Mouse (Mus musculus) megakaryocyte, embryonic 14.5 days (primary cell): Measurements from ENCODE around the gene Anks1b. TPM values are rescaled to one million over a fixed set of nuclear protein-coding genes. Genes with fewer than 3 reads are reported as not detected.
"Not testable (repeated sequence)": the region's sequence is repeated elsewhere in the genome, so short reads cannot be mapped to it uniquely, and the experiment has no call there.

Experiments
- H3K27me3 ChIP-seq: replicated peaks from 2 replicates; pipeline ENCODE3; 2012; ENCODE audit warnings: inconsistent platforms
- H3K36me3 ChIP-seq: replicated peaks from 2 replicates; pipeline ENCODE3; 2012; ENCODE audit warnings: low read length, inconsistent platforms, mixed read lengths
- H3K4me1 ChIP-seq: 2 replicates; pipeline ENCODE4 v1.6.1; 2012; ENCODE audit warnings: inconsistent platforms
- H3K4me3 ChIP-seq: replicated peaks from 2 replicates; pipeline ENCODE3; 2012; ENCODE audit warnings: moderate library complexity, mild to moderate bottlenecking, inconsistent platforms
- H3K9me3 ChIP-seq: 2 replicates; pipeline ENCODE4 v1.6.1; 2012; ENCODE audit warnings: inconsistent platforms
- FLI1 ChIP-seq: IDR thresholded peaks from 2 replicates; pipeline ENCODE4 v1.6.1; 2012; ENCODE audit warnings: low read length, inconsistent platforms, mixed read lengths
- GATA1 ChIP-seq: IDR thresholded peaks from 3 replicates; pipeline ENCODE4 v1.6.1; 2012; ENCODE audit warnings: mixed read lengths, low read length, inconsistent platforms, borderline replicate concordance
- polyA plus RNA-seq: library from polyadenylated mRNA; stranded (reverse); fragments of >175 nt; gene quantifications from 2 replicates; pipeline ENCODE4 v1.2.3, GENCODE M21; 2012; ENCODE audit warnings: low replicate concordance; ENCODE audit not compliant: insufficient read depth

Anks1b gene
- polyA plus RNA-seq, 1 experiment = not detected

DNA sequence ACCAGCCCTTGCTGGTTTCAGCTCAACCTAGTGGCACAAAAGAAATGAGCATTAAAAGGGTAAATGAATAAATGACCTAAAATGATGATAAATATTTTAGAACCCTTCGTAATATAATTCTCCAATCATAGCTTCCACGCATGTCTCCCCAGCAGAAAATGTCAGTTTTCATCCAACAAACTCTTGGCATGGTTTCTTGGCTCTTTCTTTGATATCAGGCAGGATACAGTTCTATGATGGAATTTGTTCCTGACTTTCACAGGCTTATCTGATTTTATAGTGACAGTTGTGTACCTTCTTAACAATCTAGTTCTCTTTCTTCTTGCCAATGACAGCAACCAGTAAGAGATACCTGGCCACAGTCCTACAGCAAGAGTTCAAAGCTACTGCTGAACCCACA lies 743.3 kb downstream of the Anks1b start:
- Histone ChIP-seq H3K4me1 (no peaks in the 10 kb centered on the region), H3K27me3 (no peaks in the 10 kb centered on the region), H3K4me3 (no peak overlapping the region), H3K36me3 (no peaks in the 10 kb centered on the region), H3K9me3 (0 out of 2 replicates have a peak, but pooled peaks cover under 1% of the 10 kb centered on the region)
- TF ChIP-seq FLI1 (no peak), GATA1 (no peak)

DNA sequence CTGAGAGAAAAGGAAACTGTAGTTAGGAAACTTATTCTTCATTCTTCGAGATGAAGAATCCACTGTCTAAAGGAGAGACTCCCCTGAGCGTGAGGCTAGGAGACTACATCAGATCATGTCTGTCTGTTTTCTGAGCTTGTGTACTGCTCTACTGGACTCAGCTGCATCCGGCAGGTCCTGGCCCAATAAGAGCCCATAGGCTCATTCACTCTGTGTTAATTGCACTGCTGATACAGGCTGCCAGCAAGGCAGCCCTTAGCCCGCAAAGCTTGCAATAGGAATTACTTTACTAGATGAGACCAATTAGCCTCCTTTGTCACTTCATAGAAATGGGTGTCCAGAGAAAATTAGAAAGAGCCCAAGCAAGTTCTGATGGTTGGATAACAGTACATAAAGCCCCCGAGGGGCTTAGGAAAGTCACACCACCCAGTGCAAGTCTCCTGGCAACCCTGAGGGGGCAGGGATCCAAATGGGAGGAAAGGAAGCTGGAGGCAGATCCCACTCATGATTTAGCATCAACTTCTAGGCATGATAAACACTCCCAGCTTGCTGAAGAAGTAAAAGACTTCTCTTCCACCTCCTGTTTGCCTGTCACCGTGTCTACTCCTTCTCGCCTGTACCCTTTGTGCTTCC lies 744.5 kb downstream of the Anks1b start:
- Histone ChIP-seq H3K27me3 (no peaks in the 10 kb centered on the region), H3K36me3 (no peaks in the 10 kb centered on the region), H3K4me3 (no peak overlapping the region), H3K9me3 (no peaks in the 10 kb centered on the region), H3K4me1 (no peaks in the 10 kb centered on the region)
- TF ChIP-seq GATA1 = no peak

DNA sequence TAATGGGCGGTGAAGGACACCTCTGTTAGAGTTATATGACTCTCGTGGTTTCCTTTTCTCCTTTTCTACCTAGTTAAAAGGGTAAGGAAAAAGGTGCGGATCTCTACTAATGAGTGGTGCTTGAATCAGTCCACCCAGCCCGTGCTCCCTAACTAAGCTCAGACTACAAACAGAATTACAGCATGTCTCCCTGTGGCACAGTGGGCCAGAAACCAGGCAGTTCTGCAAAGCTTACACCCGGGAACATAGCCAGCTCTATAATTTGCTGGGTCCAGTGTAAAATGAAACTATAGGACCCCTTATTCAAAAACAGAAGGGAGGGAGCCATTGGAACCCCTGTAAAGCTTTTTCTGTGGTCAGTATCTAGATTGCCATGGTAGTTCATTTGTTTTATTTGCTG lies 754.2 kb downstream of the Anks1b start:
- TF ChIP-seq GATA1 (no peak), FLI1 (no peak)
- H3K4me3 ChIP-seq = no peak overlapping the region
- no peaks in the 10 kb centered on the region for H3K36me3 ChIP-seq
- H3K9me3 ChIP-seq = 0 out of 2 replicates have a peak, but pooled peaks cover 8% of the 10 kb centered on the region
- H3K27me3 ChIP-seq = no peaks in the 10 kb centered on the region
- H3K4me1 ChIP-seq = no peaks in the 10 kb centered on the region

DNA sequence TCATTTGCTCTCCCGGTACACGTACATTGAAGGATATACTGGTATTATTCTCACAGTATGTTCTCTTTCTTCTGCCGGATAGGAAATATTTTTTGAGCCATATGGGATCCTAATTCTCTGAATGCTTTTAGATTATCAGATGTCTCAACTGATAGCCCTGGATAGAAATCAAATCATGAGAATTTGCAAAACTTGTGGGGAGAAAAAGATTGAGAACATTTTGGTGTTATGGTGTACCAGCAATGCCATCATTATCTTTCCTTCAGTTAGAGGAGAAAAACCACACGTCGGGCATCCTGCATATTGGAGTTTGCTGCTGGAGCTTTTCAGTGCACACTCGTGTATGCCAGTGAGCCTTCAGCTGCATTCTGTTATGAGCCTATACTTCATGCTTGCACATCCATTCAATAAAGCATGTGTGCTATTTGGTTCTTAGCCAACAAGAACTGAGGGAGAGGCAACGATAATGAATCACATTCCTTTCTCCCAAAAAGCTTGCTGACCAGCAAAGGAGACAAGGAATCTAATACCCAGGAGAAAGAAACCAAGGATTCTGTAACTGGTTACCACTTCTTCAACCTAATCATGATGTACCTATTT lies 756.9 kb downstream of the Anks1b start:
- no peaks in the 10 kb centered on the region for H3K36me3 ChIP-seq
- 0 out of 2 replicates have a peak, but pooled peaks cover 8% of the 10 kb centered on the region for H3K9me3 ChIP-seq
- H3K4me1 ChIP-seq = no peaks in the 10 kb centered on the region
- TF ChIP-seq FLI1 (no peak), GATA1 (no peak)
- no peaks in the 10 kb centered on the region for H3K27me3 ChIP-seq
- H3K4me3 ChIP-seq = no peak overlapping the region

DNA sequence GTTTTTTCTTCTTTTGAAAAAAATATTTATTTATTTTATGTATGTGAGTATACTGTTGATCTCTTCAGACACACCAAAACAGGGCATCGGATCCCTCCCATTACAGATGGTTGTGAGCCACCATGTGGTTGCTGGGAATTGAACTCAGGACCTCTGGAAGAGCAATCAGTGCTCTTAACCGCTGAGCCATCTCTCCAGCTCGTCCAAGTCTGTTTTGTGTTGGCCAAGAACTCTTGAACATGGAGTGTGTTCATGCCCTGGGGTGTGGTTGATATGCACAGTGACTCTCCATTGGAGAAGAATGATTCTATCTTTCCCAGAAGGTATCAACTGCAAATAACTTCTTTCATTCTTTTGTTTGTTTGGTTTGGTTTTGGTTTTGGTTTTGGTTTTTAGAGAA lies 757.5 kb downstream of the Anks1b start:
- H3K4me1 ChIP-seq, H3K9me3 ChIP-seq, H3K27me3 ChIP-seq, H3K36me3 ChIP-seq, H3K4me3 ChIP-seq: not testable (repeated sequence)

DNA sequence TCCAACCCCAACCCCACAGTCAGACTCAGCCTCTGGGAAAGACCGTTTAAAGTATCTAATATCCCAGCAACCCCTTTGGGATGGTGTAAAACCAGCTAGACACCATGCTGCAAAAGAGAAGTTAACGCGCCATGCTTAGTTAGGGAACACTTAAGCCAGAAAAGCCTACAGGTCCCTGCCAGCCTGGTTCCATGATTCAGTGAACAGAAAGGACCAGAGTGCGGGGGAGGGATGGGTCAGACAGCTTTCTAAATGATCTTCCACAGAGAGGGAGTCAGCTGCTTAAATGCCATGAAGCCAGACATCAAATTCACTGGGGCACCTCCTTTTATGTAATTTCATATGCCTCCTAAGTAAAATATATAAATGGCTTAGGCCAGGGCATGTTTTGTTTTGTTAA lies 764.0 kb downstream of the Anks1b start:
- no peaks in the 10 kb centered on the region for H3K36me3 ChIP-seq
- no peak overlapping the region for H3K4me3 ChIP-seq
- H3K4me1 ChIP-seq = no peaks in the 10 kb centered on the region
- H3K9me3 ChIP-seq = peaks cover 14% of the 10 kb centered on the region
- no peak for TF ChIP-seq FLI1
- no peak for TF ChIP-seq GATA1
- H3K27me3 ChIP-seq = no peaks in the 10 kb centered on the region

DNA sequence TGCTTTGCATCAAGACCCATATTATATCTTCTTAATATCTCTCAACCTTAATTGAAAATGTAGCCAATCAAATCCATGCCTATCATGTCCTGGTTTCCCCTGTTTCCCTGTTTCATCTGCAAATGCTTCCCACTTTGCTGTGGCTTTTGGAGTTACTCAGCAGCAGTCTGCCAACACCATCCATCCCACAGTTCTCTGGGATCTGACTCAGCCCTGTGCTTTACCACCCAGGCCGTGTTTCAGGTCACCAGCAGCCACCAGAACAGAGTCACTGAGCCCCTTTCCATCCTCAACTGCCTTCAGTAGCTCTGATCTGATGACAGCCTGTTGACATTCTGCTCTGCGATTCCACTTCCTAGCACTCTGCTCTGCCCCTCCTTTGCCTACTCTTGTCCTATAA lies 776.4 kb downstream of the Anks1b start:
- no peaks in the 10 kb centered on the region for H3K27me3 ChIP-seq
- no peak overlapping the region for H3K4me3 ChIP-seq
- H3K9me3 ChIP-seq = peaks cover 15% of the 10 kb centered on the region
- TF ChIP-seq GATA1 = no peak
- no peak for TF ChIP-seq FLI1
- H3K4me1 ChIP-seq = no peaks in the 10 kb centered on the region
- no peaks in the 10 kb centered on the region for H3K36me3 ChIP-seq

DNA sequence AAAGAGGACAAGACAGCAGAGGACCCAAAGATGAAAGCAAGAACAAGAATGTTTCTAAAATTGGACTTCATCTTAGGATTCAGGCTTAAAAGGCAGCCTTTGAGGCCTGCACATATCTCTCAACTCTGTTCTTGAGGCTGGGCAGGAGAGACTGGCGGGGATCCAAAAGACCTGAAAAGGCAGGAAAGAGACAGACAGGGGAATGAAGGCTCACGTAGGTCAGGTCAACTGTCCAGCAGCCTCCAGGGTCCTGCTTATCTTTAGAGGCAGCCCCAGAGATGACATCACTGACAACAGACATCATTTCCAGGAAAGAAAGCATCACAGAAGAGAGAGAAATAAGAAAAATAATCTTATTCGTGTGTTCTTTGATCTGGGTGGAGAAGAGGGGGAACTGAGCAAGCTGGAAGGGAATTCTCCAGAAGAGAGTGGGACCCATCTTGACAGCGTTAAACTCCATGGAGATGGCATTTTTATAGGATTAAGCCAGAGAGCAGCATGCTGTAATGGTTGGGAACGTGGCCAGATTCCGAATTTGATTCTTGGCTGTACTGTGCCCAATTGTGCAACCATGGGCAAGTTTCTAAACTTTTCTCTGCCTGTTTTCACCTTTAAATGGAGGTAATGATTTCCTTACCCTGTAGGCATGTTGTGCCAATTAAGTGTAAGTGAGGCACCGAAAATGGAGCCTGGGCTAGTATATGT lies 784.3 kb downstream of the Anks1b start:
- TF ChIP-seq FLI1 (no peak), GATA1 (no peak)
- no peaks in the 10 kb centered on the region for H3K4me1 ChIP-seq
- H3K9me3 ChIP-seq = peaks cover 7% of the 10 kb centered on the region; the same call in 1 of the 2 replicates
- H3K36me3 ChIP-seq = no peaks in the 10 kb centered on the region
- H3K27me3 ChIP-seq = no peaks in the 10 kb centered on the region
- H3K4me3 ChIP-seq = no peak overlapping the region

DNA sequence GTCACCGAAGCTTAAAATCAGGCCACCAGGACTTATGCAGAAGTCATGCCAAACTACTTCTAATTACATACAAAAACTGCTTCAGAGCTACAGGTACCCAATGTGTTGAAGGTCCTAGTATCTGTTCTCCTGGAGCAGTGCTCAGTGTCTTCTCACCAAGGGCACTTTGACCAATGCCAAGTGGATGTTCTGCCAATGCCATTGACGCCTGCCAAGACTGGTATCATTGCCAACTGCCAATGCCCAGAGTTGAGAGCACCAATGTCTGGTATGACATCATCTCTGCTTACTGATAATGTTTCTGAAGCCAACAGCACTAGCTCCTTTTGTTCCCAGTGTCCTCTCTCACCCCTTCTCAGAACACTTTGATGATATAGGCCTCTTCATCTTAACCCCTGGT lies 793.4 kb downstream of the Anks1b start:
- Histone ChIP-seq H3K27me3 (no peaks in the 10 kb centered on the region), H3K4me3 (no peak overlapping the region), H3K4me1 (no peaks in the 10 kb centered on the region), H3K36me3 (no peaks in the 10 kb centered on the region), H3K9me3 (no peaks in the 10 kb centered on the region)
- no peak for TF ChIP-seq FLI1
- TF ChIP-seq GATA1 = no peak

DNA sequence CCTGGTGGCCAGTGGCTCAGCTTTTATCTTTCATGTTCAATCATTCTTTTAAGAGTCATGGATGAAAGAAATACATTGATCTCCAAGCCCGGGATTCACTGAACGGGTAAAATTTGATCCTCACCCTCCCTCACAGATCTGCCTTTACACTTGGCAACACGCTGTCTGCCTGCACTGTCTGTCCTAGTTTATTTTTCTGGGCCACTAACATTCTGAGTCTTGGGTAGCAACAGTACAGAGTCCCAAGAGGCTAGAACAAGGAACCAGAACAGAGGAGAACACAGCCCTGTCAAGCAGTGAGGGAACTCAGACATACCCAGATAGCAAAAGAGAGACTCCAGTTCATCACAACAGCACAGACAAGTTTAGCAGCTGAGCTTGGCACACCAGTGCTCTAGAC lies 797.0 kb downstream of the Anks1b start:
- Histone ChIP-seq H3K4me1 (no peaks in the 10 kb centered on the region), H3K9me3 (peaks cover 6% of the 10 kb centered on the region; the same call in 1 of the 2 replicates), H3K27me3 (no peaks in the 10 kb centered on the region), H3K4me3 (no peak overlapping the region), H3K36me3 (no peaks in the 10 kb centered on the region)
- TF ChIP-seq GATA1 = no peak
- TF ChIP-seq FLI1 = no peak
